Mouse (Mus musculus) cortical plate, adult 2 months (tissue): ENCODE measurements around the gene Wnt4. TPM values are rescaled to one million over a fixed set of nuclear protein-coding genes. Genes with fewer than 3 reads are reported as not detected.

Experiments used
- H3K27ac ChIP-seq: fragments of 200-500 bp; 2 replicates; pipeline ENCODE4 v1.5.1; 2012; ENCODE audit warnings: low read length, control low read depth, inconsistent platforms; ENCODE audit not compliant: insufficient read depth
- H3K4me1 ChIP-seq: fragments of 200-500 bp; 2 replicates; pipeline ENCODE4 v1.6.1; 2011; ENCODE audit warnings: low read length; ENCODE audit not compliant: control insufficient read depth, insufficient read depth
- H3K4me3 ChIP-seq: fragments of 200-500 bp; 2 replicates; pipeline ENCODE4 v1.5.1; 2011; ENCODE audit warnings: mild to moderate bottlenecking, low read length, control low read depth; ENCODE audit not compliant: insufficient read depth
- CTCF ChIP-seq: fragments of 200-500 bp; IDR thresholded peaks from 2 replicates; pipeline ENCODE4 v1.5.1; 2011; ENCODE audit warnings: mild to moderate bottlenecking, control low read depth, low read length; ENCODE audit not compliant: insufficient read depth; ENCODE audit errors: extremely low read depth
- POLR2A ChIP-seq: fragments of 200-500 bp; IDR thresholded peaks from 2 replicates; pipeline ENCODE4 v1.6.1; 2011; ENCODE audit warnings: mild to moderate bottlenecking, low read length, control low read depth; ENCODE audit not compliant: insufficient read depth; ENCODE audit errors: extremely low read depth
- polyA plus RNA-seq: library from polyadenylated mRNA; depleted of rRNA; stranded (reverse); fragments of >200 nt; gene quantifications from 2 replicates; pipeline ENCODE4 v1.2.3, GENCODE M21; 2012

Gene Wnt4
- polyA plus RNA-seq, 1 experiment = 12.3 TPM

- TF ChIP-seq CTCF = no peak
- TF ChIP-seq POLR2A = no peak
- H3K4me3 ChIP-seq = no peak overlapping the region
Measured at GRCm38 (mm10) chr4:137253601-137254000, 23.7 kb upstream of the Wnt4 start.

GRCm38 (mm10) chr4:137254206-137254976 is 22.9 kb upstream of the Wnt4 start:
- TF ChIP-seq POLR2A = no peak
- no peak for TF ChIP-seq CTCF
- H3K4me1 ChIP-seq = no peaks in the 10 kb centered on the region; the same call in 1 of the 2 replicates
- H3K4me3 ChIP-seq = no peak overlapping the region
- H3K27ac ChIP-seq = no peak overlapping the region

More at GRCm38 (mm10) chr4:137253601-137254000, 23.7 kb upstream of the Wnt4 start:
- no peaks in the 10 kb centered on the region; the same call in 1 of the 2 replicates for H3K4me1 ChIP-seq
- no peak overlapping the region for H3K27ac ChIP-seq

DNA sequence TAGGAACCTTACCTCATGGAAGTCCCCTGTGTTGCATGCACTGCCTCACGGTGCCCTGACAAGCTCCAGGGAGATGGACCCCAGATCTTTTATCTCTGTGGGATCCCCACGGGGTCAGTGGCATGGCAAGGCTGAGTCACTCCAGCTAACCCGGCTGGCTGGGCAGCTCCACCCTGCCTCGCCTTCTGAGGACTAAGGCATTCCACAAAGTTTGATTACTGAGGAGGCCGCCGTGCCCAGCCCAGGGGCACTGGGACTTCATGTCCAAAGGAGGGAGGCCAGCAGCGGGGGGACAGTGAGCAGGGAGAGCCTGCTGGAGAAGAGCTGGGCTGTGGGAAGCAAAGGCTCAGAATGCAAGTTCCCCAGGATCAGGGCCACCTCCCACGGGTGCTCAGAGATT is 21.7 kb upstream of the Wnt4 start:
- no peak overlapping the region for H3K4me3 ChIP-seq
- TF ChIP-seq CTCF (no peak), POLR2A (no peak)
- no peak overlapping the region for H3K27ac ChIP-seq
- H3K4me1 ChIP-seq = no peaks in the 10 kb centered on the region; the same call in 1 of the 2 replicates

GRCm38 (mm10) chr4:137261826-137262225 is 15.5 kb upstream of the Wnt4 start:
- Histone ChIP-seq H3K4me3 (no peak overlapping the region), H3K4me1 (no peaks in the 10 kb centered on the region), H3K27ac (no peak overlapping the region)
- TF ChIP-seq CTCF (no peak), POLR2A (no peak)

GRCm38 (mm10) chr4:137264066-137264465 is 13.2 kb upstream of the Wnt4 start:
- Histone ChIP-seq H3K27ac (no peak overlapping the region), H3K4me3 (no peak overlapping the region), H3K4me1 (no peaks in the 10 kb centered on the region)
- TF ChIP-seq POLR2A (no peak), CTCF (no peak)

DNA sequence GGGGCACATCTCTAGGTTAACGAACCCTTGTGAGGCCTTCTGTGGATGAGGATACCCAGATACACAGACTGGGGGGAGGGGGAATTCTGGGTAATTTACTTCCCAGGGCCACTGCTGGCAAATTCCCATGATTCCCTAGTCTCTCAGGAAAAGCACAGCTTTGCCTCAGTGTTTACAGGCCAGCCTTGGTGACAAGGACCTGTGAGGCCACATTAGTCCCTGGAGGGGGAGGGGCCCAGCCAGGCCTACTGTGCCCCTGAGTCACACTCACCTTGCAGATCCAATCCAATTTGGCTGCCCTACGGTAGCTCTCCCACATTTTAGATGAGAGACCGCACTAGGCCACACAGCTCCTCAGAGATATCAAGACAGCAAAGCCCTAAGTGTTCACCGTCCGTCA is 12.2 kb upstream of the Wnt4 start:
- Histone ChIP-seq H3K4me1 (no peaks in the 10 kb centered on the region), H3K4me3 (no peak overlapping the region), H3K27ac (no peak overlapping the region)
- TF ChIP-seq CTCF = no peak
- TF ChIP-seq POLR2A = no peak

- H3K4me1 ChIP-seq = no peaks in the 10 kb centered on the region
- H3K27ac ChIP-seq = no peak overlapping the region
- TF ChIP-seq CTCF = no peak
- no peak for TF ChIP-seq POLR2A
- H3K4me3 ChIP-seq = no peak overlapping the region
Measured at GRCm38 (mm10) chr4:137268541-137268940, 8.7 kb upstream of the Wnt4 start.

GRCm38 (mm10) chr4:137271856-137272255 is 5.4 kb upstream of the Wnt4 start:
- no peak overlapping the region for H3K4me3 ChIP-seq
- TF ChIP-seq CTCF (no peak), POLR2A (no peak)
- no peaks in the 10 kb centered on the region for H3K4me1 ChIP-seq
- H3K27ac ChIP-seq = no peak overlapping the region

- H3K4me3 ChIP-seq = no peak overlapping the region
- no peak overlapping the region for H3K27ac ChIP-seq
- TF ChIP-seq CTCF (no peak), POLR2A (no peak)
- no peaks in the 10 kb centered on the region for H3K4me1 ChIP-seq
Measured at GRCm38 (mm10) chr4:137274304-137274703, 3.0 kb upstream of the Wnt4 start.
